Mouse (Mus musculus) E14TG2a.4 (cell line): Measurements from ENCODE around the gene Borcs8.

Source experiments
- H3K27me3 ChIP-seq: 2 replicates; pipeline ENCODE4 v1.6.1; 2014; ENCODE audit warnings: low read length, control low read depth; ENCODE audit not compliant: insufficient read depth
- H3K36me3 ChIP-seq: 2 replicates; pipeline ENCODE4 v1.6.1; 2014; ENCODE audit warnings: low read length, control low read depth; ENCODE audit not compliant: insufficient read depth
- H3K4me1 ChIP-seq: replicated peaks from 2 replicates; pipeline ENCODE4 v1.6.1; 2014; ENCODE audit warnings: low read depth, low read length, control low read depth
- H3K4me3 ChIP-seq: replicated peaks from 2 replicates; pipeline ENCODE4 v1.5.1; 2014; ENCODE audit warnings: mild to moderate bottlenecking, low read length
- H3K9me3 ChIP-seq: 2 replicates; pipeline ENCODE4 v1.6.1; 2014; ENCODE audit warnings: low read length, control low read depth
- CTCF ChIP-seq: conservative IDR thresholded peaks from 2 replicates; pipeline ENCODE4 v1.5.1; 2014; ENCODE audit warnings: low read length
- NANOG ChIP-seq: IDR thresholded peaks from 2 replicates; pipeline ENCODE4 v1.6.1; 2014; ENCODE audit warnings: borderline replicate concordance, low read length, mixed read lengths
- POU5F1 ChIP-seq: IDR thresholded peaks from 2 replicates; pipeline ENCODE4 v1.6.1; 2014; ENCODE audit warnings: low read length, borderline replicate concordance

The Borcs8 gene

DNA sequence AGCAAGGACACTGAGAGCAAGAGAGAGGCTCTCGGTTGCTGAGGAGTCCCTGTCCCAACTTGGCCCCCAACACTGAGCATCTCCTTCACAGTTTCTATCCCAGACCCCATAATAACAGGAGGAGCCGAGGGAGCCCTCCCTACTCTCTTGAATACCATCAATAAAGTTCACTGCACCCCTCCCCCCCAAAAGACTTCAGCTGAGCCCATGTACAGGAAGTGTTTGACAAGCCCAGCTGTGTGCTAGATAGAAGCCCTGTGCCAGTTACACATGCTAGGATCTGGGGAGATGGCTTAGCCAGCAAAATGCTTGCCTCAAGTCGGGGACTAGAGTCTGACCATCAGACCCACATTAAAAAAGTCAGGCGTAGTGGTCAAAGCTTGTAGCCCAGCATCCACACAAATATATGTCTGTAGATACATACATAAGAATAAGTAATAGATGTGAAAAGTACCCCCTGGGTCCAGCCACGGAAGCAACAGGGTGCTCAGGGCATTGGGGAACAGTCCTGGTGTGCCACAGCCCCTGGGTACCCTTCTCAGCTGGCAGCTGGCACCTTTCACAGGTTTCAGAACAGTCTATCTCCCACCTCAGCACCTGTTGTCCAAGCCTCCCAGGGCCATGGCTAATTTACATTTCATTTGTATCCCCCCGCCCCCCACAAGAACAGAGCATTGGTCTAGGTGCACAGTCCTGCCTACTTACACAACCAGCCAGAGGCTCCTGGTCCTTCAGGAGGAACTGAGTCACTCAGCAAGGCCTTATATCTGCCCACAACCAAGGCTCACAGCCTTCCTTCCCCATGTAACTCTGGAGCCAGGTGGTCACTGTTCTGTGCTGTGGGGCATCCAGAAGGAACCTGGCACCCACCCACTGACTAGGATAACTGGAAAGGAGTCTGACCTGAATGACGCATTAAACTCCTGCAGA lies 8.6 kb downstream of the Borcs8 start:
- no peak for TF ChIP-seq POU5F1
- no peak for TF ChIP-seq CTCF
- TF ChIP-seq NANOG = no peak
- H3K4me1 ChIP-seq = peaks cover 37% of the 10 kb centered on the region
- H3K36me3 ChIP-seq = peaks cover 41% of the 10 kb centered on the region
- H3K9me3 ChIP-seq = no peaks in the 10 kb centered on the region
- no peaks in the 10 kb centered on the region for H3K27me3 ChIP-seq
- no peak overlapping the region for H3K4me3 ChIP-seq

DNA sequence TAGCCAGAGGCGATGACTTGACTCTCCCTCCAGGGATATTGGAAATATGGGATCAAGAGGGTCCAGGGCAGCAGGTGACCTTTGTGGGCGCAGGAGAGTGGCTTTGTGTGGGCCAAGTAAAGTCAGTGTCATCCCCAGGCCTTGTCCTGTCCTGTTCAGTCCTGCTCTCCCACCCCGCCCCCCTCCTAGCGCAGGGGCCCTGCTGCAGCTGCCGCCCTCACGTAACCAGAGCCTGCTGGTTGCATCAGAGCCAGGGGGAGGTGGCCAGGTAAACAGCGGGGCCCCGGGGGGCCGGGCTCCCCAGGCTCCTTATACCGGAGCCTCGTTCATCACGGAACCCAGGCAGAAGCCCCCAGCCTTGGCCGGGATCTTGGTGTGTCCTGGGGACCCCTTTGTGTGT lies 10.9 kb downstream of the Borcs8 start:
- Histone ChIP-seq H3K4me3 (peak overlapping the region; percentile 50), H3K9me3 (no peaks in the 10 kb centered on the region), H3K36me3 (peaks cover 23% of the 10 kb centered on the region), H3K4me1 (peaks cover 39% of the 10 kb centered on the region), H3K27me3 (peaks cover 4% of the 10 kb centered on the region; the same call in 1 of the 2 replicates)
- TF ChIP-seq POU5F1 (no peak), NANOG (no peak), CTCF (no peak)

DNA sequence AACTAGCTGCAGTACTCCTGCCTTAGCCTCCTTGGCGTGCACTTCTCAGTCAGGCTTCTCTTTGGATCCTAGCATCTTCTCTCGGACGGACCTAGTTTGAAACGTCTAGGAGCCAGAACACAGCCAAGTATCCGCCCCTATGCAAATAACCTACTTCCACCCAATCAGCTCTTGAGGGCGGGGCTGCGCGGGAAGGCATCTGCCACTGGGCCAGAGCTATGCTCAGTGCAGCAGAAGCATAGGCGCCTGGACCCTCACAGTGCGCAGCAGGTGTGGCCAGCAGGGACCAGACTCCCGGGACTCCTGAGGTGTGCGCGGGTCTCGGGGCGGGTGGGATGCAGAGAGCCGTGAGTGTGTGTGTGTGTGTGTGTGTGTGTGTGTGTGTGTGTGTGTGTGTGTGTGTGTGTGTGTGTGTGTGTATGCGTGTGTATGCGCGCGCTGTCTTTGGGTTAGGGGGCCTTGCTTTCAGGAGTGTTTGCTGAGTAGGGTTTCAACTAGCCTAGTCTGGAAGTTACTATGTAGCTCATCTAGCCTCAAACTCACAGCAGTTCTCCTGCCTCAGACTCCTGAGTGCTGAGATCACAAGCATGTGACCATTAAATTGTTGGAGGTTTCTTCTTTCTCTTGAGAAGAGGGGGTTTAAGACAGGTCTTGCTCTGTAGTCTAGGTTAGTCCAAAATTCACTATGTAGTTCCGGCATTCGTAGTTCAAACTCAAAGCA lies 13.4 kb downstream of the Borcs8 start:
- H3K4me1 ChIP-seq = peaks cover 26% of the 10 kb centered on the region
- peak overlapping the region; percentile 48 for H3K4me3 ChIP-seq
- no peak for TF ChIP-seq CTCF
- no peak for TF ChIP-seq POU5F1
- no peak for TF ChIP-seq NANOG
- H3K9me3 ChIP-seq = no peaks in the 10 kb centered on the region
- peaks cover 8% of the 10 kb centered on the region; the same call in 1 of the 2 replicates for H3K27me3 ChIP-seq
- no peaks in the 10 kb centered on the region for H3K36me3 ChIP-seq

DNA sequence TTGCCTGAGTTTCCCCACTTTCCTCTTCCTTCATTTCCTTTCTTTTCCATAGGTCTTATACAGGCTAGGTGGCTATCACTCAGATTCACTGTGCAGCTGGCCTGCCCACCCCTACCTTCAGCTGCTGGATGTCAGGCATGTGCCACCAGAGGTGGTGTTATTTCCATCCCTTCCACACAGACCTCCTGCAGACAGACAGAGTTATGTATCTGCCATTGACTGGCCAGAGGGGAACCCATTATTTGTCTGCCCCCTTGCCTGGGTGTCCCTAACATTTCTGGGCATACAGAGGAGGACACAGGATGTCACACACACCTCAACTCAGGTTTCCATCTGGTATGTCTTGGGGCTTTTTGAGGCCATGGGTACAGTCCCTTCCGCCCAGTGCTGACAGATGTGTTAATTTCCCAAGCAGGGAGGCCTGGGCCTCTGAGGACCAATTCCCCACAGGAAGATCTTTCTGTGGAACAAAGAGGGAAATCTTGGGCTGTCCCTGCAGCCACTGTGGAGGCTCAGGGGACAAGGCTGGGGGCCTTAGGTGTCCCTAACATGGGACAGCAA lies 18.0 kb downstream of the Borcs8 start:
- Histone ChIP-seq H3K36me3 (no peaks in the 10 kb centered on the region), H3K9me3 (no peaks in the 10 kb centered on the region), H3K27me3 (peaks cover 11% of the 10 kb centered on the region), H3K4me1 (peaks cover 39% of the 10 kb centered on the region), H3K4me3 (no peak overlapping the region)
- no peak for TF ChIP-seq CTCF
- no peak for TF ChIP-seq NANOG
- TF ChIP-seq POU5F1 = no peak

DNA sequence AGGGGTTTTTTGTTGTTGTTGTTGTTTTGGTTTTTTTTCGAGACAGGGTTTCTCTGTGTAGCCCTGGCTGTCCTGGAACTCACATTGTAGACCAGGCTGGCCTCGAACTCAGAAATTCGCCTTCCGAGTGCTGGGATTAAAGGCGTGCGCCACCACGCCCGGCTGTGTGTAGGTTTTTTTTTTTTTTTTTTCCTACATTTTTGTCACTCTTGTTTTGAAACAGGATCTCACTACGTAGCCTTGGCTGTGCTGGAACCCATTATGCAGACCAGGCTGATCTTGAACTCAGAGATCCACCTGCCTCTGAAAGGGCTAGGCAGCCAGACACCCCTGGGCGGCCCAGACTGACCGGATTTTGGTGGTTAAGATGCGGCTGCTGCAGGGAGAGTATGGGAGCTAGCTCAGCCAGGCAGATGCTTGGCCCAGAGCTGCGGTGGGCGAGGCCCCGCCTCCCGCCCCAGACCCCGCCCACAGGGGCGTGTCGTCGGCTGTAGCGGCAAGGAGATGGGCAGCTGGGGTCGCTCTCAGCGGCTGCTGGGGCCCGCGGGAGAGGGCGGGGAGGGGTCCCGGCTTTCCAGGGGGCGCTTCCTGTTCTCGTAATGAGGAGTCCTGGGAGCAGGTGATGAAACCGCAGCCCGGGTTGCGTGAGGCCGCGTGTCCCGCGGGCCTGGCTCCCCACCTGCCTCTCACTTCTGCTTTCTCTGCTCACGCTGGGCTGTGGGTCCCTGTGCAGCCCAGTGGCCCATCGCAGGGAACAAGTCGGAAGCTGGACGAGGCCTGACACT lies 19.0 kb downstream of the Borcs8 start:
- Histone ChIP-seq H3K4me3 (peak overlapping the region; percentile 84), H3K27me3 (peaks cover 14% of the 10 kb centered on the region), H3K9me3 (no peaks in the 10 kb centered on the region), H3K36me3 (no peaks in the 10 kb centered on the region), H3K4me1 (peaks cover 33% of the 10 kb centered on the region)
- TF ChIP-seq NANOG = no peak
- no peak for TF ChIP-seq CTCF
- no peak for TF ChIP-seq POU5F1

DNA sequence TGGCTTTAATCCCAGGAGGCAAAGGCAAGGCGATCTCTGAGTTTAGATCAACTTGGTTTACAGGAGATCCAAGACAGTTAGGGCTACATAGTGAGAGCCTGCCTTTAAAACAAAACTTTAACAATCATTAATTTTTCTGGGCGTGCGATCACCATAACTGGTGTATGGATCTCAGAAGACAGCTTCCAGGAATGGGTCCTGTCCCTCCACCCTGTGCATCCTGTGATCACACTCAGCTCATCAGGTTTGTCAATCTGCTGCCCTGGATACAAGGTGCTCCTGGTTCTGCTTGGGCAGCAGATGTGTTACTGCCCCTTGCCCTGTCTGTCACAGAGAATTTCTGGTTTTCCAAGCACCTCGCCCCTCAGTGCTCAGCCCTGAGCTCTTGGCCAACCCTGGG lies 19.9 kb downstream of the Borcs8 start:
- H3K4me1 ChIP-seq = peaks cover 34% of the 10 kb centered on the region
- peaks cover 21% of the 10 kb centered on the region for H3K27me3 ChIP-seq
- H3K4me3 ChIP-seq = peak overlapping the region; percentile 84
- H3K36me3 ChIP-seq = no peaks in the 10 kb centered on the region
- H3K9me3 ChIP-seq = no peaks in the 10 kb centered on the region
- no peak for TF ChIP-seq CTCF
- no peak for TF ChIP-seq POU5F1
- no peak for TF ChIP-seq NANOG

DNA sequence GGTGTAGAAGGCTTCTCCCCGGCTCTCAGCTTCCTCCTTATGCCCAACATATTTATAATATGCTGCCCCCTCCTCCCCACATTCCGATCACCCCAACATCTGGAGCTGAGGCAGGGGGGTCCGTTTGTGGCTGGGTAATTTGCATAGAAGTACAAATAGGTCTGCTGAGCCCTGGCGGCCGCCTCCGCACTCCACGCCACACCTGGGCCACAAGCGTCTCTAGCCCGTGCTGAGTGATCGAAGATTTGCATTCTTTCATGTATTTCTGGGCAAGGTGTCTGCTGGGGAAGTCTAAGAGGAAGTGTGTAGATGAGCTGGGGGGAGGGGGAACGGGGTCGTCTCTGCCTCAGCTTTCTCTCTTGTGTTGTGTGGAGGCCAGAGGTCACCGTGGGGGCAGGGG lies 20.7 kb downstream of the Borcs8 start:
- Histone ChIP-seq H3K36me3 (no peaks in the 10 kb centered on the region), H3K9me3 (no peaks in the 10 kb centered on the region), H3K27me3 (peaks cover 28% of the 10 kb centered on the region), H3K4me1 (peaks cover 37% of the 10 kb centered on the region), H3K4me3 (peak overlapping the region; percentile 17; the same call in 1 of the 2 replicates)
- TF ChIP-seq NANOG = no peak
- no peak for TF ChIP-seq CTCF
- no peak for TF ChIP-seq POU5F1
